Mouse (Mus musculus) intestine, embryonic 16.5 days (tissue): ENCODE results near the gene Tbc1d30. TPM values are rescaled to one million over a fixed set of nuclear protein-coding genes. Genes with fewer than 3 reads are reported as not detected.

Source experiments
- ATAC-seq: fragments of 200-750 bp; cut with Nextera tagmentation; 2 replicates; pipeline ENCODE4 v1.8.0; 2017; ENCODE audit warnings: moderate TSS enrichment, moderate library complexity
- H3K27ac ChIP-seq: fragments of 300-500 bp; sonication (generic); 2 replicates; pipeline ENCODE4 v1.5.1; 2014; ENCODE audit warnings: mild to moderate bottlenecking, low read length
- H3K27me3 ChIP-seq: fragments of 300-500 bp; sonication (generic); replicated peaks from 2 replicates; pipeline ENCODE4 v1.6.1; 2014; ENCODE audit warnings: low read length, control low read depth, mixed read lengths; ENCODE audit not compliant: control insufficient read depth, insufficient read depth
- H3K36me3 ChIP-seq: fragments of 300-500 bp; sonication (generic); 2 replicates; pipeline ENCODE4 v1.6.1; 2014; ENCODE audit warnings: low read length, control low read depth; ENCODE audit not compliant: control insufficient read depth, insufficient read depth
- H3K4me1 ChIP-seq: fragments of 300-500 bp; sonication (generic); 2 replicates; pipeline ENCODE4 v1.6.1; 2014; ENCODE audit warnings: low read length, control low read depth, mixed read lengths; ENCODE audit not compliant: control insufficient read depth, insufficient read depth
- H3K4me2 ChIP-seq: fragments of 300-500 bp; sonication (generic); 2 replicates; pipeline ENCODE4 v1.6.1; 2014; ENCODE audit warnings: low read depth, low read length, control low read depth
- H3K4me3 ChIP-seq: fragments of 300-500 bp; sonication (generic); 2 replicates; pipeline ENCODE4 v1.5.1; 2014; ENCODE audit warnings: mild to moderate bottlenecking, low read length
- H3K9ac ChIP-seq: fragments of 300-500 bp; sonication (generic); 2 replicates; pipeline ENCODE4 v1.6.1; 2014; ENCODE audit warnings: low read depth, low read length
- H3K9me3 ChIP-seq: fragments of 300-500 bp; sonication (generic); 2 replicates; pipeline ENCODE4 v1.6.1; 2016; ENCODE audit warnings: low read length, control low read depth; ENCODE audit not compliant: control insufficient read depth
- WGBS: fragments of 180-500 bp; shearing (Covaris S2); extraction: QIAGEN DNeasy Blood & Tissue Kit; methylation state at CpG from one replicate; pipeline ENCODE4 v1.1.7; 2014; 5-methylcytosine and 5-hydroxymethylcytosine counted together
- polyA plus RNA-seq: library from polyadenylated mRNA; unstranded; fragments of >200 nt; fragmentation: Nextera tagmentation; extraction: Ambion mirVana; gene quantifications from 2 replicates; pipeline ENCODE4 v1.2.1, GENCODE M21; 2015

Gene Tbc1d30
- polyA plus RNA-seq, 1 experiment from 2014 or later = 4.3 TPM

DNA sequence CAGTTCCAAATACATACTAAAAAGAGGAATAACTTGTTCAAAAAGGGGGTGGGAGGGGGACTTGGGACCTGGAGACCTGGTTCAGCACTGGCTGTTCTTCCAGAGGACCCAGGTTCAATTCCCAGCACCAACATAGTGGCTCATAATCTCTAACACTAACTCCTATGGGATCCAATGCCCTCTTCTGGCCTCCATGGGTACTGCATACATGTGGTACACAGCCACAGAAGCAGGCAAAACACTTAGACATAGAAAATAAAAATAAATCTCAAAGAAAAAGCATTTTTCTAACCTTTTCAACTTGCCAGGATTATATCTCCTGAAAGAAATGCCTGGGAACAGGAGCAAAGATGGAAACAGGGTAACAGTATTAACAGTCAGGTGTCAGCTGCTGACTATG lies 24.9 kb downstream of the Tbc1d30 start:
- H3K9ac ChIP-seq = no peak overlapping the region
- no peaks in the 10 kb centered on the region for H3K36me3 ChIP-seq
- H3K27me3 ChIP-seq = no peaks in the 10 kb centered on the region
- no peaks in the 10 kb centered on the region for H3K9me3 ChIP-seq
- no peak overlapping the region for H3K4me3 ChIP-seq
- H3K4me2 ChIP-seq = no peak overlapping the region
- no peaks in the 10 kb centered on the region for H3K4me1 ChIP-seq
- no peak for ATAC-seq
- H3K27ac ChIP-seq = no peak overlapping the region

DNA sequence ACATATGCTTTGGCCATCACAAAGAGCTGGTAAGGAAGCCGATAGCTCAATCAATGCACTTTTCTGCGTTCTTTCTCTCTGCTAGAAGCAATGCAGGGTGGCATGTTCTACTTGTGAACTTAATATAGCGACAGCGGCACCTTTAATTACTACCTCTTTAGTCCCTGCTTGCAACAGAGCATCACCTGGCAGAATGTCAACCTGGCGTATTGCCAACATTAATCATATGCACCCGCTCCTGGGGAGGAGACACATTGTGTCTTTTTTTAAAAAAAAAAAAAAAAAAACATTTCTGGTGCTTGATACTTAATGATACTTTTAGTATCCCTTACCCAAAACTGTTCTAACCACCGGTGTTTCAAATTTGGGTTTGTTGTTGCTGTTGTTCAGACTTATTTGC lies 27.6 kb downstream of the Tbc1d30 start:
- Histone ChIP-seq H3K4me3 (no peak overlapping the region), H3K9ac (no peak overlapping the region), H3K4me2 (no peak overlapping the region), H3K27me3 (no peaks in the 10 kb centered on the region), H3K9me3 (no peaks in the 10 kb centered on the region), H3K4me1 (no peaks in the 10 kb centered on the region), H3K27ac (no peak overlapping the region), H3K36me3 (no peaks in the 10 kb centered on the region)
- WGBS = 74% methylated on average over 7 of the region's 7 CpGs
- ATAC-seq = no peak

DNA sequence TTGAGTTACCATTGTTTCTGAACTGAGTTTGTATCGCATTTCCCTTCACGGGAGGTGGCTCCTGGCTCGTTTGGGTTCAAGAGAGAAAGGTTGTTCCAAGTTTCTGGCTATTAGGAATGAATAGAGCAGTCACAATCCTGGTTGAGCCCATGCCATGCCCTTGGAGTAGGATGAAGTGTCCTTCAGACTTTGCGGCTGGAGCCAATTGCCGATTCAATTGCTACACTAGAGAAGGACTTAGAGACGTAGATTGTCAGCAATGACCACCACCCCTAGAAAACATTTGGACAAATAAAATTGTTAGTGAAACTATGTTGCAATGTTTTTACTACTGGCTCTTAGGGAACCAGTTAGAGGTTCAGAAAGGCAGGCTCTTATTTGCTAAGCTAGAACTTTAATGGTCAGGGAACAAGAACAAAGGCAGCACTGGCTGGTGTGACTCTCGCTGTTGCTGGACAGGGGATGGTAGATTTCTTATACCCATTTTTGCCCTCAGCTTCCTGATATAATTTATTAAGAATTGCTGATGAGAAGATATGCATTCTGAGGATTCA lies 32.6 kb downstream of the Tbc1d30 start:
- H3K9ac ChIP-seq = no peak overlapping the region
- no peak overlapping the region for H3K4me2 ChIP-seq
- H3K27me3 ChIP-seq = no peaks in the 10 kb centered on the region; the same call in 1 of the 2 replicates
- 86% methylated on average over 7 of the region's 7 CpGs for WGBS
- H3K36me3 ChIP-seq = no peaks in the 10 kb centered on the region
- no peak overlapping the region for H3K4me3 ChIP-seq
- H3K4me1 ChIP-seq = no peaks in the 10 kb centered on the region
- no peaks in the 10 kb centered on the region for H3K9me3 ChIP-seq
- no peak for ATAC-seq
- no peak overlapping the region for H3K27ac ChIP-seq

DNA sequence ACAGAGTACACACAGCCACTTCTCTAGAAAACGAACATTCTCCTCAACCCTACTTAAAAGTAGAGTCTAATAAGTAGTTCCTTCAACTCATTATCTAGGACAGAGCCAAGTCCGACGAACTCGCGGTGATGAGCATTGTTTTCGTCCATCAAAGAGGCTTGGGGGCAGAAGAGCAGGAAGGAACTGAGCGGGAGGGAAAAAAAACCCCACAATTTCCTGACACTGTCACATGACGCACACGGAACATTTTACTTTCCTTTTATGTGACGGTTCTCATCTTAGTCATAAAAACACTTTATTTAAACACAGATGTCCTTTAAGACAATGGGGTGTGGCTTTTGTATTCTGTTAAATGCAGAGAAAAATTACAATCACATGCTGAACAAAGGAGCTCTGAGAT lies 34.7 kb downstream of the Tbc1d30 start:
- no peaks in the 10 kb centered on the region for H3K9me3 ChIP-seq
- H3K4me3 ChIP-seq = no peak overlapping the region
- no peak overlapping the region for H3K9ac ChIP-seq
- H3K4me2 ChIP-seq = no peak overlapping the region
- H3K27me3 ChIP-seq = peaks cover 8% of the 10 kb centered on the region; the same call in 1 of the 2 replicates
- H3K4me1 ChIP-seq = no peaks in the 10 kb centered on the region
- H3K36me3 ChIP-seq = no peaks in the 10 kb centered on the region
- ATAC-seq = no peak
- H3K27ac ChIP-seq = no peak overlapping the region
- 78% methylated on average over 10 of the region's 10 CpGs for whole genome bisulfite sequencing

DNA sequence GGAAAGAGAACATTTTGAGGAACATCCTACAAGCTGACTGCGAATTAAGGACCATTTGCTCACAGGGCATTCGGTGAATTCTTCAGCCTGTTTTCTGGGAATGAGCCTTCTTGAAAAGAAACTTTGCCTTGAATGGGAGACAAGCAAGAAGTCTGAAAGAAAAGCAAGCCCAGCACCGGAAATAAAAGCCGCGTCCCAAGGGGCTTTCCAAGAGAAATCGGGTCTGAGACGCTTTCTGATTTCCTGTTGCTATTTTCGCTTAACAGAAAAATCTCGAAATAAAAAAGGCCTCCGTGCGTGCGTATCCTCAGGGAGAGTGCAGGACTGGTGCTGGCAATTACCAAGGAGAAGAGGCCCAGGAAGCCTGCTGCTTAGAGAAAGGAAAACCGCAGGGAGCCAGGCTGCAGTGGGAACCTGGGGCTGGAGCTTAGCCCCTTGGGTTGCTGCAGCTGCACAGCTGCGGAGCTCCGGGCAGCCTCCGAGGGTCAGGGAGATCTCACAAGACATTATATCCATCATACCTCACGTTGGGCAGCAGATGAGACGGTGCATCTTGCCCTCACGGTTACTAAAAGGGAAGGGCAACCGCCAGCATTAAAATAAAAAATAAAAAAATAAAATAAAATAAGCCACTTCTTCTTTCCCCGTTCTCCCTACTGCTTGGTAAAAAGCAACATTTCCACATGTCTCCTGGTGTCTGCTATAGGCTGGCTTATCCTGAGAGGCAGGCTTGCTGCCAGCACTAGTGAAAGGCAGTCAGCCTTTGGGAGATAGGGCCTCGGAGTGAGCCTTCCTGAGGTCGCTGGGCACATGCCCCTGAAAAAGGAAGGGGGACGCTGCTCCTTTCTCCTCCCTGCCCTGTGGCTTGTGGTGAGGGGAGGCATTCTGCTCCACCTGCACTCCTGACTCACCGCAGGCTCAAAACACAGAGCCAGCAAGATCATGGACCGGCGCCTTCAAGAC lies 35.5 kb downstream of the Tbc1d30 start:
- H3K4me3 ChIP-seq = no peak overlapping the region
- peaks cover 8% of the 10 kb centered on the region for H3K27me3 ChIP-seq

DNA sequence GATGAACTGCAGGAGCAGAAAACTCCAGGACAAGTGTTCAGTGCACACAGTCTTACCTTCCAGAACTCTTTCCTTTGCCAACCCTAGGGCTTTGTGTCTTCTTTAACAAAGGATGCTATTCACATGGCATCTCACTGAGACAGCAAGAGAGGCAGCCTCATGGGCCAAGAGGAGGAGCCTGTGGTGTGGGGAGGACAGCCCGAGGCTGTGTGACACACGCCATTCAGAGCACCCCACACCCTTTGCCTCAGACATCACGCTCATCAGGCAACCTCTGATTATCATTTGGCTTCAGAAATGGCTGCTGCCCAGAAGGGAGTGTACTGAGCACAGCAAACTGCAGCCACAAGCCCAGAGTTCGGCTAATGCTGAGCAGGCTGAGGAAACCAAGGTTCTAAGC lies 36.9 kb downstream of the Tbc1d30 start:
- Histone ChIP-seq H3K4me3 (no peak overlapping the region), H3K36me3 (no peaks in the 10 kb centered on the region), H3K4me1 (peaks cover 14% of the 10 kb centered on the region), H3K9me3 (no peaks in the 10 kb centered on the region), H3K27ac (no peak overlapping the region), H3K4me2 (no peak overlapping the region), H3K27me3 (peaks cover 20% of the 10 kb centered on the region), H3K9ac (no peak overlapping the region)
- no peak for ATAC-seq
- 63% methylated on average over 4 of the region's 4 CpGs for WGBS

More for the DNA sequence above, 35.5 kb downstream of the Tbc1d30 start:
- H3K9me3 ChIP-seq = no peaks in the 10 kb centered on the region
- H3K4me1 ChIP-seq = peaks cover 4% of the 10 kb centered on the region
- no peak overlapping the region for H3K9ac ChIP-seq
- no peak overlapping the region for H3K27ac ChIP-seq
- ATAC-seq = no peak
- H3K4me2 ChIP-seq = peak overlapping the region; percentile 12; the same call in 1 of the 2 replicates
- 42% methylated on average over 27 of the region's 27 CpGs for WGBS
- no peaks in the 10 kb centered on the region for H3K36me3 ChIP-seq

DNA sequence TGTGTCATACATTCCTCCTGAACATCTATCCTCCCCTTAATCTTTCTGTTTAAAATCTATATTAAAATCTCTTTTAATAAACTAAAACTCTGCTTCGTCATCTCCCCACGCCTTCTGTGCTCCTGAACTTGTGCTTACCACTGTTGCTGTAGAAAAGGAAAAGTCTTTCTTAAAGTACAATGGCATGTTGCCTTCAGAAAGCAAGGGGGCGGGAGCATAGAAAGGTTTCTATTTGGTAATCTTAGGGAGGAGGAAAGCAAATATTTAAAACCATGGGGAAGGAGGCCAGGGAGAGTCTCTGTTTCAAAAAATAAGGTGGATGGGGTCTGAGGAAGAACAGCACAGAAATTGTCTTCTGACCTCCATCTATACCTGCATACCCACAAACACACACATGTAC lies 38.0 kb downstream of the Tbc1d30 start:
- peaks cover 20% of the 10 kb centered on the region for H3K27me3 ChIP-seq
- WGBS = 88% methylated on average over 3 of the region's 3 CpGs

DNA sequence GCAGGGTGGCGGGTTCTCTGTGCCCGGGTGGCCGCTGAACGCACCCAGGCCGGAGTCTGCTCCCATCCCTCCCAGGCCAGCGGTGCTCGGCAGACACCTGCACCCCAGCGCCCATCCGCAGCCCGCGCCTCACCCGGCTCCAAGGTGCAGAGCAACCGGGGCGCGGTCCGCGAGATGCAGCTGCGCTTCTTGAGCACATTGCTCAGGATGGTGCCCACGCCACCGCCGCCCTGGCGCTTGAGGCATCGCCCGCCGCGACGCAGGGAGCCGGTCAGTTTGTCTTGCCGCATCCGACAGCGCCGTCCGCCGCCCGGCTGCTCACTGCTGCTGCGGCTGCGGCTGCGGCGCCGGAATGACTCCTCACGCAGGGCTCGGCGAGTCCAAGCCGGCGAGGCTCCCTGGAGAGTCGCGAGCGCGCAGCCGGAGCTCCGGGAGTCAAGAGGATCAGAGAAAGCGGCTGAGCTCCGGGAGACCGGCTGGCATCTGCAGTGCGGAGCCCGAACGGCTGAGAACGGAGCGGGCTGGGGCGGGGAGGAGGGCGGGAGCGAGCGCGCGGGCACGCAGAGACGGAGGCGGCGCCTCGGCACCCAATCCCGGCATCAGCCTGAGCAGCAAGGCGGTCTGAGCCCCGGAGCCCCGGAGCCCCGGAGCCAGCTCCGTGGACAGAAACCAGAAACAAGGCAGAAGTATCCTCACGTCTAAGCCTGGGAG lies 40.4 kb downstream of the Tbc1d30 start:
- Histone ChIP-seq H3K36me3 (no peaks in the 10 kb centered on the region), H3K4me3 (peak overlapping the region; percentile 55), H3K9me3 (no peaks in the 10 kb centered on the region), H3K27ac (no peak overlapping the region), H3K27me3 (peaks cover 20% of the 10 kb centered on the region), H3K4me2 (peak overlapping the region; percentile 94), H3K9ac (peak overlapping the region; percentile 59), H3K4me1 (peaks cover 14% of the 10 kb centered on the region)
- ATAC-seq = peak; percentile 91
- WGBS = under 1% methylated on average over 77 of the region's 77 CpGs

More for the DNA sequence above, 38.0 kb downstream of the Tbc1d30 start:
- Histone ChIP-seq H3K4me2 (no peak overlapping the region), H3K4me3 (no peak overlapping the region), H3K27ac (no peak overlapping the region), H3K9me3 (no peaks in the 10 kb centered on the region), H3K9ac (no peak overlapping the region), H3K4me1 (peaks cover 14% of the 10 kb centered on the region), H3K36me3 (no peaks in the 10 kb centered on the region)
- ATAC-seq = no peak

DNA sequence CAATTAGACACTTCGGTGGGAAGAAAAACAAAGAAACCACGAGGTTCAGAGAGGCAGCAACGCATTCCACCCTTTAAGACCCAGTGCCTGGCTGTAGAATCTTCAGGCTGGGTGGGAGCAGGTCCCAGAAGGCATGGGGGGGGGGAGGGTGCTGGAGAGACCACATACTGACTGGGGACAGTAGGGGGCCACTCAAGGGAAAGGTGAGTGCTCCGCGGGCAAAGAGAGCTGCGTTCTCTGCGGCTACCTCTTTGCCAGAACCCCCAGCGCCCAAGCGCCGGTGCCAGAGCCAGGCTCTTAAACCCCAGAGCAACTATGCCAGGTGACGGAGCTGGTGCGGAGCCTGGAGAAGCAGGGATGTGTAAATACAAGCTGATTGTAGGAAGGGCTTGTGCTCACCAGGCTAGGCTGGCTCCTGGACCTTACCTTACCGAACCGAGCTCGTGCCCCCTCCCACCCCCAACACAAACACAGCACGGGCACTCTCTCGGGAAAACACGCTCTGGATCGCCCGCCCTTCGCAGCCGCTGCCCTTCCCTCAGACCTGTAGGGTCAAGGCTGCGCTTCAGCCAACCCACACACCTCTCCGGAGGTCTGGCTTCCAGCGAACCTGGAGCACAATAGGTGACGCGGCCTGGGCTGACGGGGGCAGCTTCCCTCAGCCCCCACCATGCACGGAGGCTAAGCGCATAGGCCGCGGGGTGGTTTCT lies 41.1 kb downstream of the Tbc1d30 start:
- Histone ChIP-seq H3K4me1 (peaks cover 14% of the 10 kb centered on the region), H3K9ac (peak overlapping the region; percentile 59), H3K27ac (no peak overlapping the region), H3K4me2 (peak overlapping the region; percentile 94), H3K27me3 (peaks cover 20% of the 10 kb centered on the region), H3K9me3 (no peaks in the 10 kb centered on the region), H3K4me3 (peak overlapping the region; percentile 55), H3K36me3 (no peaks in the 10 kb centered on the region)
- WGBS = 3% methylated on average over 32 of the region's 32 CpGs
- peak; percentile 42 for ATAC-seq
